Mouse (Mus musculus): ENCODE data around the gene Tsga10. TPM values are rescaled to one million over a fixed set of nuclear protein-coding genes. Genes with fewer than 3 reads are reported as not detected.
A peak's percentile ranks its signal among the peaks of the same experiment; 100 is the strongest.

Tsga10 gene
- total and polyA plus RNA-seq, 3 experiments, result 0.47 to 0.57 (median 0.55) TPM

DNA sequence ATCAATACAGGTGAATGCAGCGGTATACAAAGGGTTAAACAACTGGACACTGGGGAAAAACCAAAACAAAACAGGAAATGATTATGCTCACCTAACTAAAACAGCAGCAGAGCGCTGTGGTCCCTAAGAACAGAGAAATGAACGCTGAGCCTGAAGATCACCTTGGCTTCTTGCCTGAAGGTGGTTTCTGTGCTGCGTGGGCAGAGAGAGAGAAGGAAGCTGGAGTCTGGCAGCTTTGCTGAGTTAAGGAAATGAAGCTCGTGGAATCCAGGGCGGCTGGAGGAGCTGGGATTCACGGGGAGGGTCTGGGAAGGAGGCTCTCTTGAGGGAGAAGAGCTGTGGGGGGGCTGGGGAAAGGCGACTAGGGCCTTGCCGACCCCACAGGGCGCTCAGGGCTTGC lies 138.2 kb downstream of the Tsga10 start:
- H3K9me3 ChIP-seq (replicated peaks; ENCODE audit: low read length), result no peaks in the 10 kb centered on the region
- no peak overlapping the region for H3K4me3 ChIP-seq (replicated peaks in 1 of 3; ENCODE audit: low read depth in 2 of 3, low read length in 2 of 3, poor library complexity in 1 of 3)
- H3K27ac ChIP-seq (ENCODE audit: insufficient read depth, low read depth), result no peak overlapping the region
- no peak overlapping the region; the same call in 1 of the 2 replicates for H3K4me2 ChIP-seq (ENCODE audit: insufficient read depth, low read depth, poor library complexity, severe bottlenecking)
- H3K79me2 ChIP-seq (replicated peaks; ENCODE audit: control insufficient read depth, extremely low read depth, insufficient read depth, poor library complexity, severe bottlenecking), result no peaks in the 10 kb centered on the region
- H3K36me3 ChIP-seq (replicated peaks in 1 of 2; ENCODE audit: control insufficient read depth in 1 of 2, insufficient read depth in 1 of 2, low read length in 1 of 2), result no peaks in the 10 kb centered on the region
- in situ Hi-C loops (cut with MboI; ENCODE audit: low pct_ligation_motif_present, low pct_unique_long_range_greater_than_20kb, low sequenced_read_pairs), result no loop called here
- H3K27me3 ChIP-seq (replicated peaks), result no peaks in the 10 kb centered on the region
- H3K9ac ChIP-seq (ENCODE audit: insufficient read depth, low read depth), result no peak overlapping the region
- no peaks in the 10 kb centered on the region for H3K4me1 ChIP-seq (ENCODE audit: control insufficient read depth in 1 of 2, insufficient read depth in 2 of 2)
- no peak for TF ChIP-seq CHD2 (IDR thresholded peaks at IDR 0.05; ENCODE audit: low read length)
- TF ChIP-seq MXI1 (IDR thresholded peaks at IDR 0.05; ENCODE audit: low read depth, low read length), result no peak
- no peak for TF ChIP-seq POLR2A (IDR thresholded peaks at IDR 0.05; ENCODE audit: low read depth, low read length)
- no peak for TF ChIP-seq KAT2A (IDR thresholded peaks at IDR 0.05; ENCODE audit: insufficient replicate concordance, low read length)
- no peak for TF ChIP-seq ZMIZ1 (IDR thresholded peaks at IDR 0.05; ENCODE audit: low read depth, low read length)
- TF ChIP-seq EP300 (IDR thresholded peaks at IDR 0.05; ENCODE audit: low read length), result no peak
- TF ChIP-seq ZNF384 (IDR thresholded peaks at IDR 0.05; ENCODE audit: low read depth, low read length), result no peak
- no peak for TF ChIP-seq JUND (conservative IDR thresholded peaks at IDR 0.05; ENCODE audit: low read depth, low read length)
- TF ChIP-seq SMC3 (IDR thresholded peaks at IDR 0.05; ENCODE audit: low read depth, low read length), result no peak
- TF ChIP-seq ZC3H11A (IDR thresholded peaks at IDR 0.05; ENCODE audit: low read depth, low read length), result no peak
- no peak for TF ChIP-seq JUN (IDR thresholded peaks at IDR 0.05; ENCODE audit: insufficient read depth, low read depth, low read length)
- TF ChIP-seq GABPA (IDR thresholded peaks at IDR 0.05; ENCODE audit: insufficient replicate concordance, low read depth, low read length), result no peak
- no peak for TF ChIP-seq UBTF (IDR thresholded peaks at IDR 0.05; ENCODE audit: low read depth, low read length)
- TF ChIP-seq CHD1 (IDR thresholded peaks at IDR 0.05; ENCODE audit: low read depth, low read length), result no peak
- no peak for TF ChIP-seq HCFC1 (IDR thresholded peaks at IDR 0.05; ENCODE audit: low read depth, low read length)
- TF ChIP-seq TCF12 (IDR thresholded peaks at IDR 0.05; ENCODE audit: low read depth, low read length), result no peak
- no peak for TF ChIP-seq SIN3A (IDR thresholded peaks at IDR 0.05; ENCODE audit: low read length)
- dilution Hi-C loops (cut with MboI; ENCODE audit: extremely low pct_ligation_motif_present, extremely low pct_unique_long_range_greater_than_20kb, low sequenced_read_pairs), result no loop called here
- DNase-seq (ENCODE audit: extremely low read depth), result no peak

DNA sequence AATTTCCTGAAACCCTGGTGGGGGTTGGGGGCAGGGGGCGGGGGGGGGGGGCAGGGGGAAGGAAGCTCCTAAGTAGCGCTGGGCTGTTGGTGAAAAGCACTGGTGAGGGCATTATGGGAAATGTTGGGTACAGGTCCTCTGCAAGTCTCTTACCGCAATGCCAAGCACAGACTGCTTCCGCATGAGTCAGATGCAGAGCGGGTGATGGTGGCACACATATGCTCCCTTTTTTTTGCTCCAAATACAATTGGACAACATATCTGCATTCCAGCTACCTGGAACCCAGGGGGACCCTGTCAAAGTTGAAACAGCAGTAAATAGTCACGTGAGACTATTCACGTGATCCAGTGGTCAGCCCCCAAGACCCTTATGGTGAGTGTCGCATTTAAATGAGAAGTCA lies 139.0 kb downstream of the Tsga10 start:
- Histone ChIP-seq H3K36me3 (replicated peaks in 1 of 2; ENCODE audit: control insufficient read depth in 1 of 2, insufficient read depth in 1 of 2, low read length in 1 of 2) (no peaks in the 10 kb centered on the region), H3K79me2 (replicated peaks; ENCODE audit: control insufficient read depth, extremely low read depth, insufficient read depth, poor library complexity, severe bottlenecking) (no peaks in the 10 kb centered on the region), H3K27me3 (replicated peaks) (no peaks in the 10 kb centered on the region), H3K4me3 (replicated peaks in 1 of 3; ENCODE audit: low read depth in 2 of 3, low read length in 2 of 3, poor library complexity in 1 of 3) (no peak overlapping the region), H3K4me2 (ENCODE audit: insufficient read depth, low read depth, poor library complexity, severe bottlenecking) (no peak overlapping the region), H3K9ac (ENCODE audit: insufficient read depth, low read depth) (no peak overlapping the region), H3K9me3 (replicated peaks; ENCODE audit: low read length) (no peaks in the 10 kb centered on the region), H3K27ac (ENCODE audit: insufficient read depth, low read depth) (no peak overlapping the region), H3K4me1 (ENCODE audit: control insufficient read depth in 1 of 2, insufficient read depth in 2 of 2) (no peaks in the 10 kb centered on the region)
- in situ Hi-C loops (cut with MboI; ENCODE audit: low pct_ligation_motif_present, low pct_unique_long_range_greater_than_20kb, low sequenced_read_pairs) (no loop called here), dilution Hi-C loops (cut with MboI; ENCODE audit: extremely low pct_ligation_motif_present, extremely low pct_unique_long_range_greater_than_20kb, low sequenced_read_pairs) (no loop called here)
- no peak for TF ChIP-seq ZNF384 (IDR thresholded peaks at IDR 0.05; ENCODE audit: low read depth, low read length)
- TF ChIP-seq IRF4 (IDR thresholded peaks at IDR 0.05; ENCODE audit: low read depth, low read length), result no peak
- TF ChIP-seq BHLHE40 (IDR thresholded peaks at IDR 0.05; ENCODE audit: low read depth, low read length), result peak; percentile 41; the same call in 1 of the 2 replicates
- no peak for TF ChIP-seq GABPA (IDR thresholded peaks at IDR 0.05; ENCODE audit: insufficient replicate concordance, low read depth, low read length)
- no peak for TF ChIP-seq POLR2A (IDR thresholded peaks at IDR 0.05; ENCODE audit: low read depth, low read length)
- DNase-seq (ENCODE audit: extremely low read depth), result no peak
